Mouse (Mus musculus) neural tube, embryonic 11.5 days (tissue): Measurements from ENCODE around the gene Dlx1. TPM values are rescaled to one million over a fixed set of nuclear protein-coding genes. Genes with fewer than 3 reads are reported as not detected.

Source experiments
- polyA plus RNA-seq: library from polyadenylated mRNA; unstranded; fragments of >200 nt; fragmentation: Nextera tagmentation; extraction: Ambion mirVana; gene quantifications from 2 replicates; pipeline ENCODE4 v1.2.1, GENCODE M21; 2014

Dlx1 gene
- polyA plus RNA-seq, 1 experiment from 2014 or later: 1.2 TPM

Other genes starting within 250 kb of the Dlx1 start
- 34.9 and 40.4 TPM in 2 replicates for gene Slc25a12, start 160.4 kb upstream of the Dlx1 start, polyA plus RNA-seq
- 135 and 138 TPM in 2 replicates for gene Hat1, start 139.2 kb upstream of the Dlx1 start, polyA plus RNA-seq
- 33.2 and 36.1 TPM in 2 replicates for gene Metap1d, start 74.8 kb upstream of the Dlx1 start, polyA plus RNA-seq
- 2.2 TPM in 2 replicates for gene Dlx2, start 18.6 kb downstream of the Dlx1 start, polyA plus RNA-seq
- gene Itga6, start 217.5 kb downstream of the Dlx1 start, polyA plus RNA-seq: 35.2 and 39.9 TPM in 2 replicates